Mouse (Mus musculus): ENCODE results near the gene Psip1. TPM values are rescaled to one million over a fixed set of nuclear protein-coding genes. Genes with fewer than 3 reads are reported as not detected.
"Not testable (repeated sequence)": the region's sequence is repeated elsewhere in the genome, so short reads cannot be mapped to it uniquely, and the experiment has no call there.

Gene Psip1
- polyA plus RNA-seq (2012; rRNA removed): 95.4 and 97.4 TPM in 2 replicates

DNA sequence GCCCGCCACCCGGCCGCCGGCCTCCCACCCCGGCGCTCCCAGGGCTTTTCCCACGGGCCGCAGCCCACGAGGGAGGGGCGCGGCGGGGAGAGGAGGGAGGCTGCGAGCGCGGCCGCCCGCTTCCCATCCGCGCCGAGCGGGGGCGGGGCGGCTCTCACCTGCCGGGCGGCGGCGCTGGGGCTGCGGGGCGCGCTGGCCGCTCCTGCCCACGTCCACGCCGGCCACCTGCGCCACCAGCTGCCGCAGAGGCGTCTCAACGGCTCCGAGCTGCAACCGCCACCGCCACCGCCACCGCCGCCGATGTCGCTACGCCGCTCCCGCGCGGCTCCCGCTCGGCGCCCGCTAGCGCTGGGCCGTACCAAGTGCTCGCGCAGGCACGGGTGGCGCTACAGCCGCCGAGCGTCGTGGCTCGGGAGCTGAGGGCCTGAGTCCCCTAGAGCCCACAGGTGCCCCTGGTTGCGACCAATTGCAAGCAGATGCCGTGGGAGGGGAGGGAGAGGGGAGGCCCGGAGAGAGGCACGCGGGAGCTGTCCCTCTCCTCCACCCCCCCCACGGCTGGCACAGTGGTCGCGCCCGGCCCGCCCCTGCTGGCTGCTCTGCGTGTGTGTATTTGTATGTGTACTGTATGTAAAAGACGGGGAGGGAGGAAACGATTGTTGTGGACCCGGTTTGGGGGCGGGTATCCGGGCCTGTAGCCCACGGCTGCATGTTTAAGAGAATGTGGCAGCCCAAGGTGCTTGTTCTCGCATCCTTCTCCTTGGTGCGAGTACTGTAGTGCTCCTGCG is at the start of gene Psip1:
Gene Psip1, minus strand, starts transcription at position 343 of the 785 bp plus-strand sequence.
- peak; percentile 75 for TF ChIP-seq POLR2A (IDR thresholded peaks at IDR 0.05; ENCODE audit: control insufficient read depth, low read depth, low read length)
- TF ChIP-seq CTCF (IDR thresholded peaks at IDR 0.05; ENCODE audit: control insufficient read depth, insufficient read depth, insufficient replicate concordance, low read depth, low read length): no peak
- peaks cover 2% of the 10 kb centered on the region; the same call in 1 of the 2 replicates for H3K4me1 ChIP-seq (ENCODE audit: control insufficient read depth, insufficient read depth, low read length)
- peak within 1 kb of the TSS; percentile 97 for H3K4me3 ChIP-seq (ENCODE audit: control insufficient read depth, low read depth, low read length)
- no peaks in the 10 kb centered on the region for H3K27me3 ChIP-seq (ENCODE audit: control insufficient read depth, insufficient read depth, low read length)
- peaks cover 1% of the 10 kb centered on the region; the same call in 1 of the 2 replicates for H3K36me3 ChIP-seq (ENCODE audit: control insufficient read depth, insufficient read depth, low read length)
- peak within 1 kb of the TSS; percentile 89 for H3K27ac ChIP-seq (ENCODE audit: control insufficient read depth, insufficient read depth, low read depth, low read length)

DNA sequence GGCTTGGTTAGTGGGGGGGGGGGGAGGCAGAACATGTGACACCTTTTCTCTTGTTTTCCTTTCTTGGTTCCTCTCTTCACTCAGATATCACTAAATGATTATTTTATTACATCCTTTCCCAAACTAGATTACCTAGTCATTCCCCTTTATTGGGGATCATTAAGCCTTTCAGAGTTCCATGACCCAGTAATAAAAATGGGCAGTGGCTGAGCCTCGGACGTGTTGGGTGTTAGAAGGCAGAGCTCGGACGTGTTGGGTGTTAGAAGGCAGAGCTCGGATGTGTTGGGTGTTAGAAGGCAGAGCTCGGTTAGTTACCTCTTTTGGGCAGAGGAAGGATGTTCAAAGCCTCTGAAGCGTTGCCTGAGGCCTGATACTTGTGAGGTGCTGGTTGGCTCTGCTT is 47.8 kb upstream of the Psip1 start:
- no peak overlapping the region for H3K4me3 ChIP-seq (ENCODE audit: control insufficient read depth, low read depth, low read length)
- TF ChIP-seq POLR2A (IDR thresholded peaks at IDR 0.05; ENCODE audit: control insufficient read depth, low read depth, low read length): no peak
- no peak for TF ChIP-seq CTCF (IDR thresholded peaks at IDR 0.05; ENCODE audit: control insufficient read depth, insufficient read depth, insufficient replicate concordance, low read depth, low read length)

DNA sequence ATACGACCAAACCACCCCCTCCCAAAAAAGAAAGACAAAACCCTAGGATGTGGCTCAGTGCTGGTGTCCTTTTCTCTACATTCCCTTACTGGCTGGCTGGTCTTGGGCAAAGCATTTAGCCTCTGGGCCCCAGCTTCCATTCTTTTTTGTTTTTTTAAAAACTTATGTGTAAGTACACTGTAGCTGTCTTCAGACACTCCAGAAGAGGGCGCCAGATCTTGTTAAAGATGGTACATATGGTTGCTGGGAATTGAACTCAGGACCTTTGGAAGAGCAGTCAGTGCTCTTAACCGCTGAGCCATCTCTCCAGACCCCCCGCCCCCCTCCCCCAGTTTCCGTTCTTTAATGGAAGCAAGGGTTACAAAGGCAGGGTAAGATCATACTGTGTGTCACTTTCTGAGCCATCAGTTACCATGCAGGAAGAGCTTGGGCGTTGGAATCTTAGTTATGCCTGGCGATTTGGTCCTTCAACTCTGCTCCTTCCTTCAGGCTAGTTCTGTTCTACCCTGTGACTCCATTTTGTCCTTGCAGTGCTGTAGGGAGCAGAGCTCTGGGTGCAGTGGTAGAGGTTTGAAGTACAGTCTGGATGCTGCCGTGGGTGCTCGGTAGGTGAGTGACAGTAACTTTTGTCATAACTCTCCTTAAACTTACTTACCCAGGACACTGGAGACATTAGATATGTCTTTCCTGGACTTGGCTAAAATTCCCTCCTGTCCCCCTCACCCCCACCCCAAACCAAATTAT is 47.1 kb upstream of the Psip1 start:
- Histone ChIP-seq H3K27me3 (ENCODE audit: control insufficient read depth, insufficient read depth, low read length) (no peaks in the 10 kb centered on the region), H3K4me1 (ENCODE audit: control insufficient read depth, insufficient read depth, low read length) (no peaks in the 10 kb centered on the region), H3K36me3 (ENCODE audit: control insufficient read depth, insufficient read depth, low read length) (no peaks in the 10 kb centered on the region; the same call in 1 of the 2 replicates), H3K4me3 (ENCODE audit: control insufficient read depth, low read depth, low read length) (no peak overlapping the region), H3K27ac (ENCODE audit: control insufficient read depth, insufficient read depth, low read depth, low read length) (no peak overlapping the region)
- no peak for TF ChIP-seq CTCF (IDR thresholded peaks at IDR 0.05; ENCODE audit: control insufficient read depth, insufficient read depth, insufficient replicate concordance, low read depth, low read length)
- no peak for TF ChIP-seq POLR2A (IDR thresholded peaks at IDR 0.05; ENCODE audit: control insufficient read depth, low read depth, low read length)

More for the DNA sequence above, 47.8 kb upstream of the Psip1 start:
- Histone ChIP-seq H3K36me3 (ENCODE audit: control insufficient read depth, insufficient read depth, low read length) (no peaks in the 10 kb centered on the region; the same call in 1 of the 2 replicates), H3K4me1 (ENCODE audit: control insufficient read depth, insufficient read depth, low read length) (no peaks in the 10 kb centered on the region), H3K27ac (ENCODE audit: control insufficient read depth, insufficient read depth, low read depth, low read length) (no peak overlapping the region), H3K27me3 (ENCODE audit: control insufficient read depth, insufficient read depth, low read length) (no peaks in the 10 kb centered on the region)

DNA sequence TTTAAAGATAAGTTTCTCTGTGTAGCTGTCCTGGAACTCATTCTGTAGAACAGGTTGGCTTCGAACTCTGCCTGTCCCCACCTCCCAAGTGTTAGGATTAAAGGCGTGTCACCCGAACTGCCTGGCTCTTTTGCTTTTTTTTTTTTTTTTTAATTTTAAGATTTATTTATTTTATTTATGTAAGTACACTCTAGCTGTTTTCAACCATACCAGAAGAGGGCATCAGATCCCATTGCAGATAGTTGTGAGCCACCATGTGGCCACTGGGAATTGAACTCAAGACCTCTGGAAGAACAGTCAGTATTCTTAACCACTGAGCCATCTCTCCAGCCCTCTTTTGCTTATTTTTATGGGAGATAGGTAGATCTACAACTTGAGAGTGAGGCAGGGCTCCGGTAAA is 43.8 kb upstream of the Psip1 start:
- not testable (repeated sequence) for H3K27ac ChIP-seq (ENCODE audit: control insufficient read depth, insufficient read depth, low read depth, low read length); H3K36me3 ChIP-seq (ENCODE audit: control insufficient read depth, insufficient read depth, low read length); H3K4me3 ChIP-seq (ENCODE audit: control insufficient read depth, low read depth, low read length); H3K27me3 ChIP-seq (ENCODE audit: control insufficient read depth, insufficient read depth, low read length); H3K4me1 ChIP-seq (ENCODE audit: control insufficient read depth, insufficient read depth, low read length)

DNA sequence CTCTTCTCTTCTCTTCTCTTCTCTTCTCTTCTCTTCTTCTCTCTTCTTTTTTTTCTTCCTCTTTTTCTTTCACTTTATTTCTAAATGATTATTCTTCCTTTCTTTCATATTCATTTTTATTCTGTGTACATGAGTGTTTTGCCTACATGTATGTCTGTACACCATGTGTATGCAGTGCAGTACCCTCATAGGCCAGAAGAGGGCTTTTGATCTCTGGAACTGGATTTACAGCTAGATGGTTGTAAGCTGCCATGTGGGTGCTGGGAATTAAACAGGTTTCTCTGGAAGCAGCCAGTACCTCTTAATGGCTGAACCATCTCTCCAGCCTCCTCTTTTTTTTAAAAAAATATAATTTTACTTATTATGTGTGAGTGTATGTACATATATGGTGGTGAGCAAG is 41.7 kb upstream of the Psip1 start:
- Histone ChIP-seq H3K27me3 (ENCODE audit: control insufficient read depth, insufficient read depth, low read length) (no peaks in the 10 kb centered on the region), H3K36me3 (ENCODE audit: control insufficient read depth, insufficient read depth, low read length) (no peaks in the 10 kb centered on the region; the same call in 1 of the 2 replicates), H3K4me1 (ENCODE audit: control insufficient read depth, insufficient read depth, low read length) (peaks cover 6% of the 10 kb centered on the region), H3K4me3 (ENCODE audit: control insufficient read depth, low read depth, low read length) (no peak overlapping the region), H3K27ac (ENCODE audit: control insufficient read depth, insufficient read depth, low read depth, low read length) (no peak overlapping the region)
- TF ChIP-seq POLR2A (IDR thresholded peaks at IDR 0.05; ENCODE audit: control insufficient read depth, low read depth, low read length) (no peak), CTCF (IDR thresholded peaks at IDR 0.05; ENCODE audit: control insufficient read depth, insufficient read depth, insufficient replicate concordance, low read depth, low read length) (no peak)

DNA sequence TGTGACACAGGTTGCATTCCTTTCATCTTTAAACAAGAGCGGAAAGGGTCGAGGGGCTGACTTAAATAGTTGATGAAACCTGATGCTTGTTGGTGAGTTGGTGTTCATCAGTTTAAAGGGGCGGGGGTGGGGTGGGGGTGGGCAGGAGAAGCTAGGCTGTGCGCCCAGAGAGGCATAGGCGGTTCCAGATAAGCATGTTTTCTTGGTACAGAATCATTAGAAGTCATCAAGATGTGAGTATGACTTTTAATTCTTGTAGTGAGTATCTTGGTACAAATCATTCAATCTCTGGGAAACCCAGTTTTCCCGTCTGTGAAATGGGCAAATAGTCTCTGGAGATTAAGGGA is 40.7 kb upstream of the Psip1 start:
- Histone ChIP-seq H3K4me1 (ENCODE audit: control insufficient read depth, insufficient read depth, low read length) (peaks cover 6% of the 10 kb centered on the region), H3K4me3 (ENCODE audit: control insufficient read depth, low read depth, low read length) (no peak overlapping the region; the same call in 1 of the 2 replicates), H3K27me3 (ENCODE audit: control insufficient read depth, insufficient read depth, low read length) (no peaks in the 10 kb centered on the region), H3K36me3 (ENCODE audit: control insufficient read depth, insufficient read depth, low read length) (no peaks in the 10 kb centered on the region; the same call in 1 of the 2 replicates), H3K27ac (ENCODE audit: control insufficient read depth, insufficient read depth, low read depth, low read length) (no peak overlapping the region)
- TF ChIP-seq CTCF (IDR thresholded peaks at IDR 0.05; ENCODE audit: control insufficient read depth, insufficient read depth, insufficient replicate concordance, low read depth, low read length) (no peak), POLR2A (IDR thresholded peaks at IDR 0.05; ENCODE audit: control insufficient read depth, low read depth, low read length) (no peak)

DNA sequence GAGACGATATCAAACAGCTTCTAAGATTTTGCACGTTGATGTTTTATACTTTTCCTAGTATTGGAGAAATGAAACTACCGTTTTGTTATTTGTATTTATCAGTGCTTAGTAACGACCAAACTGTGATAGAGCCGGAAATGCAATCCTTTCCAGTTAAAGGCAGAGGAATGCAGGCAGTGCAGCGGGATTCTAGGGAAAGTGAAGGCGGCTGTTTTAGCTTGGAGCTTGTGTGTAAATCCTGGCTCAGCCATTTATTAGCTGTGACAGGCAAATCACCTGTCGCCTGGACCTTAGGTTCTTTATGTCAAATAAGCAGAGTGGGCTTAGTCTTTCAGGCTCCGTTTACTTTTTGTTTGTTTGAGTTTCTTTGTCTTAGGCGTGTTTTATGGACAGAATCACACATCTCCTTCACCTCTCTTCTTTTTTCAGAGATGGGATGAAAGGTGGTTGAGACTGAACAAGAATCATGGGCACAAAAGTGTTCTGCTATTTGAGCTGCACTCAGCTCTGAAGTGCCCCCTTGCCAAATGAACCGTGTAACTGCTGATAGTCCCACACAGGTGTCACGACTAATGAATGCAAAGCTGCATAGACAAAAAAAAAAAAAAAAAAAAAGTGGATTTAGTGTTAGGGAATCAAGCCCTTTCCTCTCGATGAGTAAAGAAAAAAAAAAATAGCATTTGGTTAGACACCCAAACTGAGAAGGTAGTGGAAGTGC is 40.2 kb upstream of the Psip1 start:
- no peak for TF ChIP-seq POLR2A (IDR thresholded peaks at IDR 0.05; ENCODE audit: control insufficient read depth, low read depth, low read length)
- TF ChIP-seq CTCF (IDR thresholded peaks at IDR 0.05; ENCODE audit: control insufficient read depth, insufficient read depth, insufficient replicate concordance, low read depth, low read length): no peak
- Histone ChIP-seq H3K4me1 (ENCODE audit: control insufficient read depth, insufficient read depth, low read length) (peaks cover 6% of the 10 kb centered on the region), H3K36me3 (ENCODE audit: control insufficient read depth, insufficient read depth, low read length) (no peaks in the 10 kb centered on the region; the same call in 1 of the 2 replicates), H3K4me3 (ENCODE audit: control insufficient read depth, low read depth, low read length) (peak overlapping the region; percentile 60), H3K27ac (ENCODE audit: control insufficient read depth, insufficient read depth, low read depth, low read length) (no peak overlapping the region), H3K27me3 (ENCODE audit: control insufficient read depth, insufficient read depth, low read length) (no peaks in the 10 kb centered on the region)

Data from testis, adult 2 months (tissue).